Mouse (Mus musculus) myocyte (in vitro differentiated cells): ENCODE data around the gene Fkbp14. TPM values are rescaled to one million over a fixed set of nuclear protein-coding genes. Genes with fewer than 3 reads are reported as not detected.

Source experiments
- H3K27me3 ChIP-seq: one replicate; pipeline ENCODE4 v1.6.1; 2011; ENCODE audit not compliant: control insufficient read depth, insufficient read depth, insufficient read length
- H3K36me3 ChIP-seq: one replicate; pipeline ENCODE4 v1.6.1; 2011; ENCODE audit not compliant: control insufficient read depth, insufficient read depth
- H3K4me2 ChIP-seq: one replicate; pipeline ENCODE4 v1.6.1; 2011; ENCODE audit warnings: low read depth, control low read depth
- H3K4me3 ChIP-seq: one replicate; pipeline ENCODE4 v1.5.1; 2011; ENCODE audit warnings: mild to moderate bottlenecking, control low read depth, moderate library complexity
- H3K79me2 ChIP-seq: one replicate; pipeline ENCODE4 v1.6.1; 2011; ENCODE audit not compliant: control insufficient read depth, insufficient read depth
- H3ac ChIP-seq: one replicate; pipeline ENCODE4 v1.6.1; 2011; ENCODE audit not compliant: control insufficient read depth, insufficient read length
- CEBPB ChIP-seq: IDR thresholded peaks from 2 replicates; pipeline ENCODE4 v1.6.1; 2011; ENCODE audit warnings: mild to moderate bottlenecking, moderate library complexity; ENCODE audit not compliant: poor library complexity, insufficient read depth, severe bottlenecking
- E2F4 ChIP-seq: IDR thresholded peaks from one replicate; pipeline ENCODE4 v1.6.1; 2011; ENCODE audit warnings: mild to moderate bottlenecking, control low read depth, moderate library complexity; ENCODE audit not compliant: insufficient read depth
- MAX ChIP-seq: IDR thresholded peaks from one replicate; pipeline ENCODE4 v1.6.1; 2011; ENCODE audit warnings: low read depth, mild to moderate bottlenecking, control low read depth
- MYOD1 ChIP-seq, 3 experiments: IDR thresholded peaks; one replicate each; pipeline ENCODE4 v1.6.1; 2011; ENCODE audit warnings: control low read depth in 2 of 3, low read depth in 2 of 3, mild to moderate bottlenecking in 2 of 3, moderate library complexity in 1 of 3; ENCODE audit not compliant: insufficient read length in 2 of 3, control insufficient read depth in 1 of 3
- MYOG ChIP-seq, 3 experiments: IDR thresholded peaks; one replicate each; pipeline ENCODE4 v1.6.1; 2011; ENCODE audit warnings: control low read depth in 2 of 3, low read depth in 2 of 3, mild to moderate bottlenecking in 2 of 3; ENCODE audit not compliant: insufficient read length in 2 of 3, control insufficient read depth in 1 of 3, insufficient read depth in 1 of 3
- POLR2A ChIP-seq: IDR thresholded peaks from one replicate; pipeline ENCODE4 v1.6.1; 2011; ENCODE audit warnings: low read depth, mild to moderate bottlenecking, control low read depth, moderate library complexity; ENCODE audit not compliant: insufficient read length
- POLR2AphosphoS2 ChIP-seq: IDR thresholded peaks from one replicate; pipeline ENCODE4 v1.6.1; 2011; ENCODE audit warnings: low read depth, control low read depth; ENCODE audit not compliant: insufficient read length
- REST ChIP-seq: IDR thresholded peaks from one replicate; pipeline ENCODE4 v1.6.1; 2011; ENCODE audit warnings: mild to moderate bottlenecking, control low read depth, moderate library complexity; ENCODE audit not compliant: insufficient read depth, insufficient read length
- SRF ChIP-seq: IDR thresholded peaks from one replicate; pipeline ENCODE4 v1.6.1; 2011; ENCODE audit warnings: low read depth; ENCODE audit not compliant: control insufficient read depth, insufficient read length
- TCF12 ChIP-seq: IDR thresholded peaks from one replicate; pipeline ENCODE4 v1.6.1; 2011; ENCODE audit warnings: mild to moderate bottlenecking, control low read depth; ENCODE audit not compliant: poor library complexity, insufficient read depth, severe bottlenecking
- TCF3 ChIP-seq: IDR thresholded peaks from one replicate; pipeline ENCODE4 v1.6.1; 2011; ENCODE audit warnings: low read depth, control low read depth; ENCODE audit not compliant: insufficient read length
- USF1 ChIP-seq: IDR thresholded peaks from one replicate; pipeline ENCODE4 v1.6.1; 2011; ENCODE audit warnings: low read depth, mild to moderate bottlenecking, control low read depth, moderate library complexity
- polyA plus RNA-seq: library from polyadenylated mRNA; unstranded; fragments of >200 nt; fragmentation: generic; extraction: Trizol; gene quantifications from one replicate; pipeline ENCODE4 v1.2.1, GENCODE M21; 2012; ENCODE audit warnings: missing spikeins

The Fkbp14 gene
- polyA plus RNA-seq, 1 experiment: 6.0 TPM

DNA sequence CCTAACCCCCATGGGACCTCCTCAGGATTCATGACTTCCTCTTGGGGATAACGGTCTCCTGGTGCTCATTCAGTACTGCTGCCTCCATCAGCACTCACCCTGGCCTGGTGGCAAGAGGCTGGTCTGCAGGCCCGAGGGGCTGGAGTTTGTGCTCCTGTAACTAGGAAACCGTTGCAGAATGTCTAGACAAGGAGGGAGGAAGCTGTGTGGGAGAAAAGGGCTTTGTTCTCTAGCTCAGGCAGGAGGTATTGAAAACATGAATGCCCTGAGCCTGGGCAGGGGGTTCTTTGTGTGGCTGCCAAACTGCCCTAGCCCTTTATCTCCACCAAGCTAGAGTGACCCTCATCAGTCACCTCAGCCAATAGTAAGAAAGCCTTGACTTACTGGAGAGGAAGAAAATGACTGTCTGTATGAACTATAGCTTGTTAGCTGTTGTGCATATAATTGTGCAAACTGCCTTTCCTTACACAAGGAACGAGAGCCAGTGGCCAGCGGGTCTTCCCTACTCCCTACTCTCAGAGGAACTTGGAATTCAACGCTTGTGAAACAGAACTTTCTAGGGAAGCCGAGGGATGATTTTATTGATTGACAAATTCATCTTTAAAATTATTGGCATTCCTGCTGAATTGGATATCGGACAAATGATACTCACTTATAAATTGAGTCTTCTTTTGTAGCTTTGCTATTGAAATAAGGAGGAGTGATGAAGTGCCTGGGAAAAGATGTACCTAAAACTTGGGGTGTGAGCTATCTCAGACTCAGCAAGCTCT is 42.6 kb downstream of the Fkbp14 start:
- H3K4me3 ChIP-seq: no peak overlapping the region
- H3K36me3 ChIP-seq: no peaks in the 10 kb centered on the region
- TF ChIP-seq MYOD1 (IDR thresholded peaks at IDR 0.05; ENCODE audit: control insufficient read depth in 1 of 3, insufficient read length in 2 of 3, low read depth in 2 of 3): no peak
- no peak overlapping the region for H3K4me2 ChIP-seq
- no peaks in the 10 kb centered on the region for H3K27me3 ChIP-seq
- peaks cover 4% of the 10 kb centered on the region for H3K79me2 ChIP-seq
- no peak overlapping the region for H3ac ChIP-seq

DNA sequence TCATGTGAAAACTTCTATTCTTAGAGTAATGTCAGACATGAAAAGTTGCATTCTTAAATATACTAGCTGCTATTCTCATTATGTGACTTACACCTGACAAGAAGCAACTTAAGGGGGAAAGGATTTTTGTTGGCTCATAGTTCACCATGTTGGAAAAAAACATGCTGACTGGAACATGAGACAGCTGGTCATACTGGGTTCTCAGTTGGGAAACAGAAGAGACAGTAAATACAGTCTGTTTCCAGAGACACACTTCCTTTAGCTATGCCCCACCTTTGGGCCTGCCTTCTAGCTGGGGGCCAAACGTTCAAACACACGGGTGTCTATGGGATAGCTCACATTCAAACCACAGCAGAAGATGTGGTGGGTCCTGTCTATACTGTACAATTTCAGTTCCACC is 43.5 kb downstream of the Fkbp14 start:
- Histone ChIP-seq H3ac (no peak overlapping the region), H3K27me3 (no peaks in the 10 kb centered on the region), H3K4me3 (no peak overlapping the region), H3K79me2 (no peaks in the 10 kb centered on the region), H3K36me3 (no peaks in the 10 kb centered on the region), H3K4me2 (no peak overlapping the region)
- TF ChIP-seq MYOD1 (IDR thresholded peaks at IDR 0.05; ENCODE audit: control insufficient read depth in 1 of 3, insufficient read length in 2 of 3, low read depth in 2 of 3): no peak
- no peak for TF ChIP-seq POLR2A
- TF ChIP-seq MAX: no peak
- no peak for TF ChIP-seq E2F4
- TF ChIP-seq CEBPB: no peak
- TF ChIP-seq SRF: no peak
- no peak for TF ChIP-seq TCF12
- TF ChIP-seq MYOG (IDR thresholded peaks at IDR 0.05; ENCODE audit: control insufficient read depth in 1 of 3, insufficient read depth in 1 of 3, insufficient read length in 2 of 3, low read depth in 2 of 3): no peak
- TF ChIP-seq POLR2AphosphoS2: no peak
- TF ChIP-seq TCF3: no peak
- no peak for TF ChIP-seq USF1
- TF ChIP-seq REST: no peak

DNA sequence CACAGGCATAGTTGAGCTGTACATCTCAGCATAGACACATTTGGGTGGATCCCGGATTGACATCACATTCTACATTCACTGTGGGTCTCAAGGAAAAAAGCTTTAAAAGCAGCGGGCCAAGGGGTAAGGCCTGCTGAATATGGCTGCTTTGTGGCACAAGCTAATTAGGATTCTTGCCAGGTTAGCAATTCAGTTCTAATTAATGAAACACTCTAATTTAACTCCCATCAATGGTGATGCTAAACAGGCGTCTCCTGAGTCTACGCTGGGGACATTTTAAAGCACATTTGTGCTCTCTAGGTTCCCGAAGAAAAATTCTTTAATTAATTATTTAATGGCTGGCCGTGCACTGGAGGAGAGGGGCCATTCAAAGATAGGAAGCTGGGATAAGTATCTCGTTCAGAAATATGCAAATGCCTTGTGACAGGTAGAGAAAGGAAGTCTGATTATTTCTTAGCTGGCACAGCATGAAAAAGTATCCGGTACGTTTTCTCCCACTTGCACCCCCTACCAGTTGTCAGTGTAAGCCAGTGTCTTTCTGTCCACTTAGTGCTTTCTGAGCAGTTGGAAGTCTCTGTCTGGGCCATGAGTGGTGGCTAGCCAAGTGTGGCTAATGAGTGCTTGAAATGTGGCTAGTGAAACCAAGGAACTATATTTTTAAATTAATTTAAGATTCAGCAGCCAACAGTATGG is 44.2 kb downstream of the Fkbp14 start:
- Histone ChIP-seq H3K4me3 (no peak overlapping the region), H3K36me3 (no peaks in the 10 kb centered on the region), H3K79me2 (no peaks in the 10 kb centered on the region), H3ac (no peak overlapping the region), H3K27me3 (no peaks in the 10 kb centered on the region), H3K4me2 (no peak overlapping the region)
- no peak for TF ChIP-seq CEBPB
- TF ChIP-seq SRF: no peak
- no peak for TF ChIP-seq MAX
- TF ChIP-seq POLR2A: no peak
- TF ChIP-seq MYOD1 (IDR thresholded peaks at IDR 0.05; ENCODE audit: control insufficient read depth in 1 of 3, insufficient read length in 2 of 3, low read depth in 2 of 3): no peak
- no peak for TF ChIP-seq POLR2AphosphoS2
- TF ChIP-seq TCF3: no peak
- TF ChIP-seq REST: no peak
- TF ChIP-seq USF1: no peak
- TF ChIP-seq MYOG (IDR thresholded peaks at IDR 0.05; ENCODE audit: control insufficient read depth in 1 of 3, insufficient read depth in 1 of 3, insufficient read length in 2 of 3, low read depth in 2 of 3): no peak
- no peak for TF ChIP-seq E2F4
- TF ChIP-seq TCF12: no peak

DNA sequence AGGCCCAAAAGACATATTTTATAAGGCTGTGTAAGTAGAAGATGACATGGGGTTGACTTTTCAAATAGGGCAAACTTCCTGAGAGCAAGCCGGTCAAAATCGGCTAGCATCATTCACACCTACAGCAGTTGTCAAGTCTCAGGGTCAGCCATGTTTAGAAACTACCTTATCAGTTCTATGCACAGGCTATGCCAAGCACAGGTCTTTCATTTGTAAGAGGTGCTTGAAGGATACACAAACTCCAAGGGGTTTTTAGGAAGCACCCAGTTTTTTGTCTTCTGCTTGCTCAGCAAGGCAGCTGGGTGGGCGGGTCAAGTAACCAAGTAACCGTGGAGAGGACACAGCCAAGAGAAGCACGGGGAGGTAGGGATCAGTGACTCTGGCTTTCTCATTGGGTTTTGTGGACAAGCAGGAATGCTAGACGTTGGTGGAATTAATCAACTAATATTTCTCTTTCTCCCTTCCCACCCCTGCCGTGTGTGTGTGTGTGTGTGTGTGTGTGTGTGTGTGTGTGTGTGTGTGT is 46.2 kb downstream of the Fkbp14 start:
- H3K36me3 ChIP-seq: no peaks in the 10 kb centered on the region
- no peaks in the 10 kb centered on the region for H3K27me3 ChIP-seq
- H3K79me2 ChIP-seq: no peaks in the 10 kb centered on the region
- H3K4me3 ChIP-seq: no peak overlapping the region
- no peak overlapping the region for H3K4me2 ChIP-seq
- TF ChIP-seq CEBPB (no peak), E2F4 (no peak), MAX (no peak), USF1 (no peak), POLR2AphosphoS2 (no peak), TCF3 (no peak), MYOG (IDR thresholded peaks at IDR 0.05; ENCODE audit: control insufficient read depth in 1 of 3, insufficient read depth in 1 of 3, insufficient read length in 2 of 3, low read depth in 2 of 3) (no peak), POLR2A (no peak), SRF (no peak)
- H3ac ChIP-seq: no peak overlapping the region

DNA sequence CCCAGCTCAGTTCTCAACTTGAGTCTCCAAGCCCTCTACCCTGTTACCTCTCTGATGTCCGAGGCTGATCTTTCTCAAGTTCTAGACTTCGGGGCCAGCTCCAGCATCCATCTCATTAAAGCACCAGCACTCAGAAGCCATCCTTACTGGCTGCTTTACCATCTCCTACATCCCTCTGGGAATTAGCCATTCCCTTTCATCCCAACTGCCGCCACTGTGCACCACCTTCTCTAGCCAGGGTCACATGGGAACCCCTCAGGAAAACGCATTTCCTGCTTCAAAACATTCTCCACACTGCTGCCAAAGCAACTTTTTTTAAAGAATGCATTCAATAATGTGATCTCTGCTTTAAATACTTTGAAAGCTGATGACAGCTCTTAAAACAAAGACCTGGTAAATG is 47.8 kb downstream of the Fkbp14 start:
- Histone ChIP-seq H3K4me2 (no peak overlapping the region), H3ac (no peak overlapping the region), H3K79me2 (no peaks in the 10 kb centered on the region), H3K36me3 (no peaks in the 10 kb centered on the region), H3K4me3 (no peak overlapping the region), H3K27me3 (no peaks in the 10 kb centered on the region)
- TF ChIP-seq REST (no peak), TCF12 (no peak), POLR2AphosphoS2 (no peak), MAX (no peak), POLR2A (no peak), CEBPB (no peak), E2F4 (no peak), MYOD1 (IDR thresholded peaks at IDR 0.05; ENCODE audit: control insufficient read depth in 1 of 3, insufficient read length in 2 of 3, low read depth in 2 of 3) (no peak), TCF3 (no peak), MYOG (IDR thresholded peaks at IDR 0.05; ENCODE audit: control insufficient read depth in 1 of 3, insufficient read depth in 1 of 3, insufficient read length in 2 of 3, low read depth in 2 of 3) (no peak), USF1 (no peak), SRF (no peak)
